Mouse (Mus musculus): ENCODE data around the gene Atg2b.
A peak's percentile ranks its signal among the peaks of the same experiment; 100 is the strongest.

Gene Atg2b

DNA sequence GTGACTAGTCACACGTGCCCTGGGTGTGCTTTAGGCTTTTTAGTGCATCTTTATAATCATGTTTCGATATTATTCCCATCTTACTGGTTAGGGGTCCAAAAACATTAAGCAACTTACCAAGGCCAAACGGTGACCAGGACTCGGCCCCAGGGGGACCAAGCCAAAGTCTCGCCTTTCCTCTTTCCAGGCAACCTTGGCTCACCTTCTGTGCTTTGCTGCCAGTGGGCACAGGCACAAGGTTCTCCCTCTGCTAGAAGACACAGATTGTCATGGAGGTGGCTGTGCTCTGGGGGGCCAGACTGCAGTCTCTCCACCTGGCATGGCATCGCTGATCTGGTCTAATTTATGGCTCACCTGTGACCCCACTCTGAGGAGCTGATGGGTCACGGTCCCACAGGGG lies 94.2 kb downstream of the Atg2b start:
- no peak for DNase-seq

- no peak for DNase-seq
Measured at GRCm38 (mm10) chr12:105587526-105587925, 97.5 kb downstream of the Atg2b start.

GRCm38 (mm10) chr12:105584851-105585250 lies 100.2 kb downstream of the Atg2b start:
- DNase-seq = peak; percentile 73

- peak; percentile 86 for DNase-seq
Measured at GRCm38 (mm10) chr12:105583484-105583883, 101.5 kb downstream of the Atg2b start.

- no peak for DNase-seq
Measured at GRCm38 (mm10) chr12:105582486-105582885, 102.5 kb downstream of the Atg2b start.

DNA sequence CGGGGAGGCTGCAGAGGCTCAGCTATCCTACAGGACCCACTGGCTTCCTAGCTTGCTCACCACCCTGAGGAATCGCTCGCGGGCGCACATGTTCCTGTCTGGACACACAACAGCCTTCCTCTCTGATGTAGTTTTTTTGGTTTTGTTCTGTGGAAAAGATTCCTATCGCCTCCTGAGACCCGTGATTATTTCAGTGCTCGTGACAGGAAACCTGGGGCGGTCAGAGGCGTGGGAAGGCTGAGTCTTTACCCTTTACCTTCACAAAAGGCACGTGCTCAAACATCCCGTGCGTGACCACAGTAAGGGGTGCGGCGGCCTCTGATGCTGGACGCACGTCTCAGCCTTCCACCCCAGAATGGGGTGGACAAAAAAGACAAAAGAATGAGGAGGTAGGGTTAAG lies 104.5 kb downstream of the Atg2b start:
- no peak for DNase-seq

- DNase-seq = no peak
Measured at GRCm38 (mm10) chr12:105574356-105574755, 110.7 kb downstream of the Atg2b start.

DNA sequence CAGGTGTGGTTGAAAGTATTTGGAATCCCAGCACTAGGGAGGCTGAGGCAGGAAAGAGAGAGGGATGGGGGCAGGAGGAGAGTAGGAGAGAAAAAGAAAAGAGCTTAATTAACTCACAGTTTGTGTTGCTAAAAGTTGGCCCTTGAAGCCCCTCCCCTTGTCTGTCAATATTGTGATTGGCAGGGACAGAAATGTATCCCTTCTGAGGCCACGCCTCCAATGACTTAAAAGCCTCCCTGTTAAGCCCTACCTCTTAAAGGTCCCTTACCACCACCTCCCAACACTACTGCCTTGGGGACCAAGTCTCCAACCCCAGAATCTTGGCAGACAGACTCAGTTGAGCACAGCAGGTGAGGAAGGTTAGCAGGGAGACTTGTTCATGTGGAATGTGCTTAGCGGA lies 112.4 kb downstream of the Atg2b start:
- no peak for DNase-seq

GRCm38 (mm10) chr12:105571867-105572266 lies 113.1 kb downstream of the Atg2b start:
- DNase-seq = no peak
